Mouse (Mus musculus): ENCODE measurements around the gene Mettl21a. TPM values are rescaled to one million over a fixed set of nuclear protein-coding genes. Genes with fewer than 3 reads are reported as not detected.

Mettl21a gene
- 5.2 TPM for polyA plus RNA-seq (2014; fragmentation: Illumina TruSeq; extraction: RNeasy Lipid Tissue Mini Kit (QIAGEN cat#74804); ENCODE audit: low read depth, low replicate concordance)

DNA sequence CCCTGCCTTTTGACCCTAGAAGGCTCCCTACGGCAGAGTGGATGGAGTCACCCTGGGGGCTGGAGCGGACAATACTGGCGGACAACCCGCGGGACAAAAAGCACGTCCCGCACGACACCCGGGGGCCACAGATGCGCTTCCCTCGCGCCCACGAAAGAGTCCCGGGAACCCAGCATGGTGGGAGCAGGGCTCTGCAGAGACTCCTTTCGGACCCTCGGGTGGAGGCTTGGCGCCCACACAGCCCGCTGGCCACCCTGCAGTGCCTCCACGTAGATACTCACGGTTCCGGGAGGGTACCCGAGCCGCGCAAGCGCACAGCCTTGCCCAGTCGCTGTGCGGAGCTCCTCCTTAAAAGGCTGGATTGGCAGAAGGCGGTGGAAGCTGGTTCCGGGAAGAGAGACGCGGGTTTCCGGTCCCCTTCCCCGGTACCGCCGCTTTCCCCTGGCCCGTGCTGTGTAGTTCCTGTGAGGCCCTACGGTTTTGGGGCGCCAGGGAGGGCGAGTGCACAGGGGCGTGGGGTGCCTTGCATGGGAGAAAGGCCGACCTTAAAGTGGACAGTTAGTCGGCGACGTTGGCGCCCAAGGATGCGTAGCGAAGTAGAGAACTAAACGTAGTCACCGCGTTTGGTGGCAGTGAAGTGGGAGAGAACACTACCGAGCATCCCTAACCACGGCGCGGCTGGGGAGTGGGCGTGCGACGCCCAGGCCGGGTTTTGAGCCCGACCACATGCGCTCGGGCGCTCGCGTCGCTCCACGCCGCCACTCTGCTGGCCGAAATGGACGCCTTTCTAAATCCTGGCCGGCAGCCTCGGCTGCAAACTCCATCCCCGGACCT, at the start of gene Mettl21a:
TSS of gene Mettl21a (minus strand) at position 362 of the 834 bp plus-strand sequence.

Other genes starting within 250 kb of the Mettl21a start
- 18.3 TPM for gene Creb1, start 84.6 kb downstream of the Mettl21a start, polyA plus RNA-seq (2014; fragmentation: Illumina TruSeq; extraction: RNeasy Lipid Tissue Mini Kit (QIAGEN cat#74804); ENCODE audit: low read depth, low replicate concordance)
- gene Ccnyl1, start 73.2 kb upstream of the Mettl21a start, polyA plus RNA-seq (2014; fragmentation: Illumina TruSeq; extraction: RNeasy Lipid Tissue Mini Kit (QIAGEN cat#74804); ENCODE audit: low read depth, low replicate concordance) = 374 TPM
- gene Fzd5, start 120.5 kb upstream of the Mettl21a start, polyA plus RNA-seq (2014; fragmentation: Illumina TruSeq; extraction: RNeasy Lipid Tissue Mini Kit (QIAGEN cat#74804); ENCODE audit: low read depth, low replicate concordance) = 0.97 TPM